Mouse (Mus musculus) cerebellum, adult 2 months (tissue): ENCODE results near the gene Grtp1.

Experiments used
- CTCF ChIP-seq: fragments of 200-500 bp; IDR thresholded peaks from 2 replicates; pipeline ENCODE4 v1.5.1; 2011; ENCODE audit warnings: low read depth, mild to moderate bottlenecking, control low read depth, low read length, moderate library complexity, borderline replicate concordance; ENCODE audit not compliant: insufficient read depth
- POLR2A ChIP-seq: fragments of 200-500 bp; IDR thresholded peaks from 2 replicates; pipeline ENCODE4 v1.6.1; 2011; ENCODE audit warnings: low read length, control low read depth, borderline replicate concordance; ENCODE audit not compliant: insufficient read depth

DNA sequence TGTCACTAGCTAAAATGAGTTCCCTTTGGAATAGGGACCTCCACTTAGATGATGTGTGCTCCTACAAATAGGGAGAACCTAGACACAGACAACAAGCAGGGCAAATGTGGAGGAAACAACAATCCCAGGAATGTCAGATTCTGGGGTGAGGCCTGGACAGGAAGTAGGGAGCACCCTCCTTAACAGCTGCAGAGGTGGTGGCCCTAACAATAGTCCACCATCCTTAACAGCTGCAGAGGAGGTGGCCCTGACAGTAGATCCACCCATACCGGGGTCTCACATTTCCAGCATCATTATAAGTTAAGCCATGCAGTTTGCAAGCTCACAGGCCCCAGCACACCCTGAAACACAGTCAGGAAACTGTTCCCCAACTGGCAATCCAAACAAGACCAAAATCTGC is 11.6 kb downstream of the Grtp1 start:
- TF ChIP-seq CTCF (no peak), POLR2A (no peak)
